Mouse (Mus musculus) neural tube, embryonic 11.5 days (tissue): ENCODE measurements around the gene Gm4565. TPM values are rescaled to one million over a fixed set of nuclear protein-coding genes. Genes with fewer than 3 reads are reported as not detected.
"Not testable (repeated sequence)": the region's sequence is repeated elsewhere in the genome, so short reads cannot be mapped to it uniquely, and the experiment has no call there.

Source experiments
- ATAC-seq: fragments of 200-750 bp; cut with Nextera tagmentation; 2 replicates; pipeline ENCODE4 v1.8.0; 2017; ENCODE audit warnings: moderate number of reproducible peaks, mild to moderate bottlenecking, moderate TSS enrichment, moderate library complexity; ENCODE audit not compliant: insufficient read depth, low FRiP score, low TSS enrichment
- DNase-seq: peaks from one replicate; pipeline ENCODE4 v3.0.0-alpha.2; 2015; ENCODE audit warnings: low spot score
- H3K27ac ChIP-seq: fragments of 300-500 bp; sonication (generic); 2 replicates; pipeline ENCODE4 v1.5.1; 2014; ENCODE audit warnings: low read depth, mild to moderate bottlenecking, low read length
- H3K27me3 ChIP-seq: fragments of 300-500 bp; sonication (generic); 2 replicates; pipeline ENCODE4 v1.6.1; 2014; ENCODE audit warnings: mild to moderate bottlenecking, low read length, mixed read lengths; ENCODE audit not compliant: control insufficient read depth, insufficient read depth
- H3K36me3 ChIP-seq: fragments of 300-500 bp; sonication (generic); 2 replicates; pipeline ENCODE4 v1.6.1; 2014; ENCODE audit warnings: mild to moderate bottlenecking, low read length, moderate library complexity, mixed read lengths; ENCODE audit not compliant: control insufficient read depth, insufficient read depth
- H3K4me1 ChIP-seq: fragments of 300-500 bp; sonication (generic); 2 replicates; pipeline ENCODE4 v1.6.1; 2014; ENCODE audit warnings: low read length, mixed read lengths; ENCODE audit not compliant: control insufficient read depth, insufficient read depth
- H3K4me2 ChIP-seq: fragments of 300-500 bp; sonication (generic); 2 replicates; pipeline ENCODE4 v1.6.1; 2014; ENCODE audit warnings: low read depth, mild to moderate bottlenecking, moderate library complexity
- H3K4me3 ChIP-seq: fragments of 300-500 bp; sonication (generic); 2 replicates; pipeline ENCODE4 v1.5.1; 2014; ENCODE audit warnings: low read depth, low read length
- H3K9ac ChIP-seq: fragments of 300-500 bp; sonication (generic); 2 replicates; pipeline ENCODE4 v1.6.1; 2014; ENCODE audit warnings: mild to moderate bottlenecking, low read length
- H3K9me3 ChIP-seq: fragments of 300-500 bp; sonication (generic); 2 replicates; pipeline ENCODE4 v1.6.1; 2016; ENCODE audit warnings: low read length; ENCODE audit not compliant: control insufficient read depth
- WGBS: fragments of 180-500 bp; shearing (Covaris S2); extraction: QIAGEN DNeasy Blood & Tissue Kit; methylation state at CpG from one replicate; pipeline ENCODE4 v1.1.7; 2014; 5-methylcytosine and 5-hydroxymethylcytosine counted together
- polyA plus RNA-seq: library from polyadenylated mRNA; unstranded; fragments of >200 nt; fragmentation: Nextera tagmentation; extraction: Ambion mirVana; gene quantifications from 2 replicates; pipeline ENCODE4 v1.2.1, GENCODE M21; 2014

Gene Gm4565
- not detected in 2 replicates for polyA plus RNA-seq

- H3K4me1 ChIP-seq, H3K9me3 ChIP-seq, ATAC-seq, H3K36me3 ChIP-seq, H3K27me3 ChIP-seq, DNase-seq, H3K4me2 ChIP-seq, H3K27ac ChIP-seq, H3K9ac ChIP-seq, H3K4me3 ChIP-seq: not testable (repeated sequence)
- WGBS: 72% methylated on average over 2 of the region's 4 CpGs
Measured at GRCm38 (mm10) chr7:22588027-22588426, at the start of gene Gm4565. Gm4565 (minus strand) TSS chr7:22588127.

GRCm38 (mm10) chr7:22565243-22565642 lies 22.7 kb downstream of the Gm4565 start, which contains the start of gene Gm4201:
Gm4201 (minus strand) TSS chr7:22565343.
- H3K27me3 ChIP-seq, DNase-seq, H3K9ac ChIP-seq, H3K4me3 ChIP-seq, H3K4me1 ChIP-seq, H3K9me3 ChIP-seq, ATAC-seq, H3K27ac ChIP-seq, H3K36me3 ChIP-seq, H3K4me2 ChIP-seq: not testable (repeated sequence)
- WGBS: no CpG with 5 or more reads among the region's 3 CpGs

- not testable (repeated sequence) for DNase-seq, ATAC-seq, H3K27me3 ChIP-seq, H3K9me3 ChIP-seq, H3K4me3 ChIP-seq, H3K4me1 ChIP-seq, H3K9ac ChIP-seq, H3K36me3 ChIP-seq, H3K27ac ChIP-seq, H3K4me2 ChIP-seq
- WGBS: no CpG with 5 or more reads among the region's 1 CpGs
Measured at GRCm38 (mm10) chr7:22534787-22535186, 53.1 kb downstream of the Gm4565 start, which contains the start of gene Gm8677. Gm8677 (minus strand) TSS chr7:22534887.

Other genes starting within 250 kb of the Gm4565 start
- not detected in 2 replicates for gene Gm8660, start 217.1 kb downstream of the Gm4565 start, polyA plus RNA-seq
- gene Vmn1r148, start 174.5 kb downstream of the Gm4565 start, polyA plus RNA-seq: not detected in 2 replicates
- gene Vmn1r149, start 149.9 kb downstream of the Gm4565 start, polyA plus RNA-seq: not detected in 2 replicates
- not detected in 2 replicates for gene Gm10665, start 124.1 kb downstream of the Gm4565 start, polyA plus RNA-seq
- not detected in 2 replicates for gene Vmn1r151, start 88.4 kb downstream of the Gm4565 start, polyA plus RNA-seq
- gene Vmn1r152, start 65.2 kb downstream of the Gm4565 start, polyA plus RNA-seq: not detected in 2 replicates
- not detected in 2 replicates for gene Gm8677, start 53.2 kb downstream of the Gm4565 start, polyA plus RNA-seq
- not detected in 2 replicates for gene Gm4201, start 22.8 kb downstream of the Gm4565 start, polyA plus RNA-seq
- not detected in 2 replicates for gene Vmn1r155, start 69.9 kb upstream of the Gm4565 start, polyA plus RNA-seq
- not detected in 2 replicates for gene Gm8693, start 104.2 kb upstream of the Gm4565 start, polyA plus RNA-seq
- not detected in 2 replicates for gene Gm4567, start 131.6 kb upstream of the Gm4565 start, polyA plus RNA-seq
- not detected in 2 replicates for gene Vmn1r157, start 173.6 kb upstream of the Gm4565 start, polyA plus RNA-seq
- gene Vmn1r158, start 202.7 kb upstream of the Gm4565 start, polyA plus RNA-seq: not detected in 2 replicates